Mouse (Mus musculus) v-Abl transformed pro-B cells (cell line): ENCODE measurements around the gene Dis3l2.

Source experiments
- in situ Hi-C, 2 experiments: fragments of 400-800 bp; cut with MboI; formaldehyde crosslinking; loops; one replicate each; pipeline ENCODE4 v1.15.1; 2025; ENCODE audit not compliant: unreplicated experiment in 2 of 2

The Dis3l2 gene

GRCm38 (mm10) chr1:87050700-87051099 is 347.1 kb downstream of the Dis3l2 start:
- in situ Hi-C loops, result no loop called here

GRCm38 (mm10) chr1:87051369-87051768 is 347.8 kb downstream of the Dis3l2 start:
- in situ Hi-C loops, result no loop called here

- in situ Hi-C loops, result no loop called here
These were observed 353.5 kb downstream of the Dis3l2 start for GRCm38 (mm10) chr1:87057075-87057474.

GRCm38 (mm10) chr1:87059042-87059665 is 355.5 kb downstream of the Dis3l2 start:
- in situ Hi-C loops, result no loop called here

GRCm38 (mm10) chr1:87060913-87061312 is 357.3 kb downstream of the Dis3l2 start:
- in situ Hi-C loops, result no loop called here

- in situ Hi-C loops, result no loop called here
These were observed 367.1 kb downstream of the Dis3l2 start for GRCm38 (mm10) chr1:87070720-87071119.

- in situ Hi-C loops, result no loop called here
These were observed 370.2 kb downstream of the Dis3l2 start for GRCm38 (mm10) chr1:87073776-87074175.

GRCm38 (mm10) chr1:87086196-87086595 is 382.6 kb downstream of the Dis3l2 start:
- in situ Hi-C loops, result no loop called here

GRCm38 (mm10) chr1:87086964-87087363 is 383.4 kb downstream of the Dis3l2 start:
- in situ Hi-C loops, result no loop called here

GRCm38 (mm10) chr1:87089251-87089650 is 385.6 kb downstream of the Dis3l2 start:
- in situ Hi-C loops, result no loop called here

GRCm38 (mm10) chr1:87089828-87090227 is 386.2 kb downstream of the Dis3l2 start, which contains the start of gene Alppl2:
Gene Alppl2, minus strand, starts transcription at chr1:87089928.
- in situ Hi-C loops, result no loop called here

GRCm38 (mm10) chr1:87095642-87096041 is 392.0 kb downstream of the Dis3l2 start:
- in situ Hi-C loops, result no loop called here

- in situ Hi-C loops, result no loop called here
These were observed 394.9 kb downstream of the Dis3l2 start for GRCm38 (mm10) chr1:87098358-87098975.
